Mouse (Mus musculus) adrenal gland, adult (tissue): Measurements from ENCODE around the gene Olfr48.

Source experiments
- DNase-seq, 2 experiments: peaks; one replicate each; pipeline ENCODE4 v3.0.0; 2022 to 2023; ENCODE audit warnings: low spot score in 1 of 2; ENCODE audit not compliant: inconsistent age in 2 of 2

Olfr48 gene

GRCm38 (mm10) chr2:89848105-89848504 is at the start of gene Olfr48:
Gene Olfr48 (minus strand): TSS chr2:89848205.
- DNase-seq, result no peak

GRCm38 (mm10) chr2:89878137-89878536 is 30.1 kb upstream of the Olfr48 start, which contains the start of gene Olfr1257:
Gene Olfr1257 (plus strand): TSS chr2:89878437.
- DNase-seq, result no peak

- no peak for DNase-seq
Measured at GRCm38 (mm10) chr2:89849230-89849629, 1.2 kb upstream of the Olfr48 start.

GRCm38 (mm10) chr2:89841455-89841854 is 6.5 kb downstream of the Olfr48 start, which contains the start of gene Olfr1256:
Gene Olfr1256 (minus strand): TSS chr2:89841555.
- no peak for DNase-seq

GRCm38 (mm10) chr2:89820216-89820615 is 27.8 kb downstream of the Olfr48 start:
- no peak for DNase-seq

- no peak for DNase-seq
Measured at GRCm38 (mm10) chr2:89811751-89812150, 36.3 kb downstream of the Olfr48 start, which contains the start of gene Olfr1255. Gene Olfr1255 (plus strand): TSS chr2:89812051.

GRCm38 (mm10) chr2:89810751-89811150 is 37.3 kb downstream of the Olfr48 start:
- DNase-seq, result no peak

- no peak for DNase-seq
Measured at GRCm38 (mm10) chr2:89799583-89799982, 48.4 kb downstream of the Olfr48 start.

- DNase-seq, result no peak
Measured at GRCm38 (mm10) chr2:89793519-89793918, 54.5 kb downstream of the Olfr48 start, which contains the start of gene Olfr1254. Gene Olfr1254 (minus strand): TSS chr2:89793619.
